Mouse (Mus musculus) adrenal gland, adult 18-20 months (tissue): ENCODE results near the gene Pan2. TPM values are rescaled to one million over a fixed set of nuclear protein-coding genes. Genes with fewer than 3 reads are reported as not detected.
"Not testable (repeated sequence)": the region's sequence is repeated elsewhere in the genome, so short reads cannot be mapped to it uniquely, and the experiment has no call there.

Experiments used
- DNase-seq, 2 experiments: peaks; one replicate each; pipeline ENCODE4 v3.0.0; 2021 to 2022; ENCODE audit warnings: low spot score in 2 of 2
- long read RNA-seq, 2 experiments: library from polyadenylated mRNA; stranded (forward); transcript quantifications; one replicate each; pipeline ENCODE4 v2.0.0; 2021
- total RNA-seq, 2 experiments: library from RNA; stranded (reverse); gene quantifications; 1 replicate in 1 of 2; 2 replicates in 1 of 2; pipeline ENCODE4 v1.2.3; 2021

The Pan2 gene
- 10 to 100 TPM; 14.5 to 19.1 TPM for total RNA-seq
- long read RNA-seq, experiment 1, full-length matches to known transcripts, result 5 of 8 reads
- long read RNA-seq, experiment 1, partial matches to known transcripts, result 2 of 8 reads
- long read RNA-seq, experiment 1, other reads (novel, unspliced or antisense), result 1 of 8 reads
- long read RNA-seq, experiment 2, full-length matches to known transcripts, result 7 of 15 reads
- long read RNA-seq, experiment 2, partial matches to known transcripts, result 6 of 15 reads
- long read RNA-seq, experiment 2, other reads (novel, unspliced or antisense), result 2 of 15 reads

DNA sequence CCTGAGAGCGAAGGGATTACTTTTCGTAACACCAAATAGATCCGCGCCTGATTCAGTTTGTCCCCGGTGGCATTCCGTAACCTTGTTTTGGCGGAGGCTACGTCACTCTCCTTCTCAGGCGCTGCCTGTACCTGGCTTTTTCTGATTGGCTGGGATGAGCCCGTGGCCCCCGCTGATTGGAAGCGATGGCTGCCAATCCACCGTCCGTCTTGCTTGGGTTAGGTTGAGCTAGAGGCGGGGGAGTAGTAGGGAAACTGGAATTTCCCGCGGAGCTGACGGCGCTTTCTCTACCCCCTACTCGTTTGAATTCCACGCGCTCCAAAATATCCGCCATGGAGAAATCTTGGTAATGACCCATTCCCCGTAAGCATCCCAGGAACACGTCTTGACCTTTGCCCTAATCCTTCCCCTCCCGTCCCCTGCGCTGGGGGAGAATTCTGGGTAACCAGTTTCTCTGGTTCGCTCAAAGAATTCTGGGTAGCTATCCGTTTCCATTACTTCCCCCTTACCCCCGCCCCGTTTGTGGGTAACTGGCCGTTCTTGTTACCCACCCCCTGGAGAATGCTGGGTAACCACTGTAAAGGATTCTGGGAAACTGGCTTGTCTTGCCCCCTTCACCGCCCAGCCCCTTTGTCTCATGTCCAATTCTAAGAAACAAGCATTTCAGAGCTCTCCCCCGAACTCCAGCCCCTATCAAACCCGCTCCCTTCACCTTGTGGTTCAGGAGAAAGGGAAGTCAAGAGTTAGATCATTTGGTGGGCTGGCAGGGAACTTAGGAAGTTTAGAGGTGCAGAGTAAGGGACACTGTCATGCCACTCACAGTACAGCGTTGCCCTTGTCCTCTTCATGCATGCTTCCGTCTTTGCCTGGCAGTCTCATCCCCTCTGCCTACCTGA lies at the start of gene Pan2:
TSS of gene Pan2 (plus strand) at position 210 of the 896 bp plus-strand sequence.
- DNase-seq, result peak; percentile 99 to 100

DNA sequence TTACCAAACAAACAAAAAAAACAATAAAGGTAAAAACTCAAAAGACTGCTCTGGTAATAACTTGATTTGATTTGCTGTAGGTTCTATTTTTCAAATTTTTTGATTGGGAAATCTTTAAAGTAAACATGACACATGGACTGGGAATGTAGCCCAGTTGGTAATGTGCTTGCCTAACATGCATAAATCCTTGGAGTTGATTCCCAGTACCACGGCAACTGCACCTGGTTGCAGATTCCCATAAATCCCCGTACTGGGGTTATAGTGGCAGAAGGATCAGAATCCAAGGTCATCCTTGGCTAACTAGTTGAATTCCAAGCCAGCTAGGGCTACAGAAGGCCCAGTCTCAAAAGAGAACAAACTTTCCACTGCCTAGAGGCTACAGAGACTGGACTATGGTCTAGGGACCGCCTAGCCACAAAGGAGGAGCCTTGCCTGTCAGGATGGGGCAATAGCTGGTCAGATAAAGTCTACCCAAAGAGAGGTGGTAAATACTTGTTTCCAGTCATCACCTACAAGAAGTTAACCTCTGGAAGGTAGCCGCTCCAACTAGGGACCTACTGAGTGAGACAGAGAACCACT lies 49.4 kb upstream of the Pan2 start, which contains the start of gene Apon:
TSS of gene Apon (plus strand) at position 420 of the 579 bp plus-strand sequence.
- no peak for DNase-seq

DNA sequence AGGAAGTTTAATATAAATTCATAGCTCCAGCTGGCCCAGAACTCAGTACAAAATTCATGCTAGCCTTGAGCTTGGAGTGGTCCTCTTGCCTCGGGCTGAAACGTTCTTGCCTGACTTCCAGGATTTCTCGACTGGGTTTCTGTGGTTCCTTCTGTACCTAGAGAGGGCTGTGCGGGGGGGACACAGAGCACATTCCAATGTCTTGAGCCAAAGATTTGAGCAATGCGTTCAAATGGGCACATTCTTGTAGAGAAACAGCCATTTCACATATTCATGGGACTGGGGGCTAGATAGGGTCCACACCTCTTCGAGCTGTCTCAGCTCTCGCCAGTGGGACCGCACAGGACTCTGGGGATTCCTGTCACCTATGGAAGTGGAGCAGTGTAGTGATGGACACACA lies 47.2 kb upstream of the Pan2 start:
- no peak for DNase-seq

DNA sequence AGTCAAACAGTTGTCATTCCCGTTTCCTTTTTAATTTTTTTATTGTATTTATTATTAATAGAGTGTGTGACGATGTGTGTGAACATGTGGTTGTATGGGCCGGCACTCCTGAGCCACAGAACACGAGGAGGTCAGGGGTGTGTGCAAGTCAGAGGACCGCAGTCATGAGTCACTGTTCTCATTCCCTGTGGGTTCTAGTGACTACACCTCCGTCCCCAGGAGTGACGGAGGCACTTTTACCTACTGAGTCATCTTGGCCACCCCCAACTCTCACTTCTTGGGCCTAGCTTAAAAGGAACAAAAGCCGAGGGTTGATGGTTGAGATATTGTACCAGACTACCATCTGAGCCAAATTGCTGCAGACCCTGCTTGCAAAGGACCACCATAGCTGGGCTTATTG lies 46.8 kb upstream of the Pan2 start:
- no peak for DNase-seq

DNA sequence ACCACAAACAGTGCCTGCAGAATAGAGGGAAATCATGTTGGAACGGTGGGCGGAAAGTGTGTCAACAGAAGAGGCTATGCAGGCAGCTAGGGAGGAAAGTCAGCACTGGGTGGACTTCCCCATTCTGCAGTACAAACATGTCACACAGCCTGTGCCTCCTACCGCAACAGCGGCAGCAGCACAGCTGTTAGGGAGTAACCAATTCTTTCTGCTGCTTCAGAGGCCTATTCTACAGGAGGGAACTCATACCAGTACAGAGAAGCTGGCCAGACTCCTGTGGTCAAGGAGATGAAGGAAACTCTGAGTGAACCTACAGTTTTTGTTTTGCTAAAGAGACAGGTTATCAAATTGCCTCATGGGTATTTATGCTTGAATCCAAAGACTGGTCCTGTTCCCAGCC lies 44.2 kb upstream of the Pan2 start:
- no peak for DNase-seq

DNA sequence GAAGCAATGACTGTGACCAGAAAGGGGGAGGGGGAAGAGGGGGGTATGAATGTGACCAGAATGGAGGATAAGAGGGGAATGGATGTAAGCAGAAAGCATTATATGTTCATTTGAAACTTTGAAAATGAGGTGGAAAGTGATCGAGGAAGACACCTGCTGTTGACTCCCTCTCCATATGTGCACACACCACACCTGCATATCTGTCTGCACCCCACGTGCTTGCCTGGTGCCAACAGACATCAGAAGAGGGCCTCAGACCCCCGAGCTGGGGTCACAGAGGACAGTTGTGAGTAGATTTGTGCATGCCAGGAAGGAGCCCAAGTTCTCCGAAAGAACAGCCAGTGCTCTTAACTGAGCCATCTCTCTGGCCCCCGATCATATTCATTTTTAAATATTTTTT lies 43.2 kb upstream of the Pan2 start:
- no peak for DNase-seq

DNA sequence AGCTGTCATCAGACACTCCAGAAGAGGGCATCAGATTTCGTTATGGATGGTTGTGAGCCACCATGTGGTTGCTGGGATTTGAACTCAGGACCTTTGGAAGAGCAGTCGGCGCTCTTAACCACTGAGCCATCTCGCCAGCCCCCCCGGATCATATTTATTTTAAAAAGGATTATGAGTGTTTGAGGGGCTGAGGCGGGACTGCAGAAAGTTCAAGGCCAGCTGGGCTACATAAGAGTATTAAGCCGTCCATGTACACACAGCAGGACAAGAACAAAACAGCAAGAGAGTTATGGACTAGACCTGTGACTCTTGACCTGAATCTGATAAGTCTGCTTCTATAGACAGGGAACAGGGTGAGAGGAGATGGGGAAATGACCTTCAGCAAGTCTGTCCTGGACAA lies 42.8 kb upstream of the Pan2 start:
- DNase-seq, result not testable (repeated sequence)

DNA sequence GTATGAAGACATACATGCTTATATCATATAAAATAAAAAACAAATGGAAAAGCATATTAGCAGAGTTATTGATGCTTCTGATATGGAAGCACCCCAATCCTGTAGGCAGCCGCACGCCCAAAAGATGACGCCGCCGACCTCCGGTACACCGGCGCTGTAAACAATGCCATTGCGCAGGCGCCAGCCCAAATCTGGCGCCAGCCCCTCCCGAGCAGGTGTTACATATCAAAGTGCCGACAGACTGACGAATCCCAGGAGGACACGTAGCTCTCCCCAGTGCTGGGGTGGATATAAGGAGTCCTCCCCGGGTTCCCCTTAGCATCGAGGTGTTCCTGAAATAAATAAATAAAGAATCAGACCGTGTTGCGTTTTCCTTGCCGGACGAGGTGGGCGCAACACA lies 40.8 kb upstream of the Pan2 start:
- no peak for DNase-seq

DNA sequence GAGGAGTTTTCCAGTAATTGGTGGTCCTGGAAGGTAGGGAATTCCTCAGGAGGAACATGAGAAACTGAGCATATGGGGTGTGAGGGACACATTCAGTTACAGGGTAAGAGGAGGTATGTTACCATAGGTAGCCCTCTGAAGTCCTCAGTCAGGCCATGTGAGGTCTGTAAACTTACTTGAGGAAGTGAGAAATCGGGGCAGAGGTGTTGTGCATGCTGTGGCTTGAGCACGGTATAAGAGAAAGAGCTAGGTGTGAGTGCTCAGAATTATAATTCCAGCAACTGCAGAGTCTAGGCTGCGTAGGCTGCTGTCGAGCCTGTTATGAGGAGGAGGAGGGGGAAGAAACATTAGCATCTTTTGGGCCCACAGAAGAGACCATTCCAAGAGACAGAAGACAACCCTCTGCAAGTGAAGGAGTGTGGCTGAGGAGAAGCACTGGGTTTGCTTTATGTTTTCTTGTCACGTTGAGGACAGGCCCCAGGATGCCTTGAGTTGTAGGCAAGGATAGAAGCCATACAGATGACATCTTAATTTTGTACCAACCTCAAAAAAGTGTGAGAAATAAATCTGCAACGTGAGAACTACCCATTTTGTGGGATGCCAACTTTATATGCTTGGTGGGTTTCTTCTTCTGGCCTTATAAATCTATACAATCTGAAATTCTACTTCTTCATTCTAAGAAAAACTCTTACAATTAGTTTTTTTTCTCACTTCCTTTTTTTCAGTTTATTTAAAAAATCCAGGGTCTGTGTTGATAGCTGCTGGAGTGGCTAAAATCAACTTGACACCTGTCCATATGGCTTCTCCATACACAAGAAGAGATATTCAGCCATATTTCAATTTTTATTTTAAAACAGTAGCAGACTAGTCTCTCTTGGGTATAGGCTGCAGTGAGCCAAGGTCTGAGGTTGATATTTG lies 39.5 kb upstream of the Pan2 start:
- DNase-seq, result no peak

DNA sequence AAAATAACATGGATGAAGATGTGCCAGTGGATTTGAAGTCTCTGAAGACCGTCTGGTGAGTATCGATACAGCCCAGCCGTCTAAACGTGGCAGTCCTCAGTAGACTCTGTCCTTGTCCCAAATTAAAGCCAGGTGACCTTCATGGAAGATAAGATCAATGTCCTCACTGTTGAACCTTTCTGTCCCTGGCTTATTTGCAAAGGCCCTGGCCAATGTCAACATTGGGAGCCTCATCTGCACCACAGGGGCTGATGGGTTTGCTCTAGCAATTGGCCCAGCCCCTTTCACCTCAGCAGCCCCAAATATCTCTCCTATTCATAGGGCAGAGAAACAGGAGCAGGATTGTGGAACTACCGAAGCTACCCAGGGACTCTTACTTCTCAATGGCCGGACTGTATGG lies 34.8 kb upstream of the Pan2 start, which contains the start of gene Apof:
TSS of gene Apof (plus strand) at position 301 of the 400 bp plus-strand sequence.
- no peak for DNase-seq

DNA sequence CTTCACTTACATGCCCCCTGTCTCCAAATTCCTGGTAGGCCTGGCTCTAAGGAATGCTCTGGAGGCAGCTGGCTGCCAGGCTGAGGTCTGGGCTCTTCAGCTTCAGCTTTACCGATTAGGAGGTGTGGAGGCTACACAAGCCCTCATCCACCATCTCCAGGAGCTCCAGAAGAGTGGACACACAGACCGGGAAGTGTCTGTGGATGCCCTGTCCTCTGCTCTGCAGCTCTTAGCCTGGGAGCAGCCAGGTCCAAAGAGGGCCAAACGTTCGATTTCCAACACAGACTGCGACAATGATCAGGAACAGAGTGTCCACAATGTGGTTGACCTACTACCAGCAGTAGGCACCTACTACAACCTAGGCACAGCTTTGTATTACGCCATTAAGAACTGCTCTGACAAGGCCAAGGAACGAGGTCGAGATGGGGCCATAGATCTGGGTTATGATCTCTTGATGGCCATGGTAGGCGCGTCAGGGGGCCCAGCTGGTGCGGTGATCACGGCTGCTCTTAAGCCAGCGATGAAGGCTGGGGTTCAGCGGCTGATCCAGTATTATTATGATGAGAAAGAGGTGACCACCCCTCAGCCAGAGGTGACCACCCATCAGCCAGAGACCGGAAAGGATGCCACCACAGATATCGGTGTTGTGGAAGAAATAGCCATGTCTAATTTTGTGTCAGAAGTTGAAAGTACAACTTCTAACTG lies 33.8 kb upstream of the Pan2 start:
- DNase-seq, result no peak

DNA sequence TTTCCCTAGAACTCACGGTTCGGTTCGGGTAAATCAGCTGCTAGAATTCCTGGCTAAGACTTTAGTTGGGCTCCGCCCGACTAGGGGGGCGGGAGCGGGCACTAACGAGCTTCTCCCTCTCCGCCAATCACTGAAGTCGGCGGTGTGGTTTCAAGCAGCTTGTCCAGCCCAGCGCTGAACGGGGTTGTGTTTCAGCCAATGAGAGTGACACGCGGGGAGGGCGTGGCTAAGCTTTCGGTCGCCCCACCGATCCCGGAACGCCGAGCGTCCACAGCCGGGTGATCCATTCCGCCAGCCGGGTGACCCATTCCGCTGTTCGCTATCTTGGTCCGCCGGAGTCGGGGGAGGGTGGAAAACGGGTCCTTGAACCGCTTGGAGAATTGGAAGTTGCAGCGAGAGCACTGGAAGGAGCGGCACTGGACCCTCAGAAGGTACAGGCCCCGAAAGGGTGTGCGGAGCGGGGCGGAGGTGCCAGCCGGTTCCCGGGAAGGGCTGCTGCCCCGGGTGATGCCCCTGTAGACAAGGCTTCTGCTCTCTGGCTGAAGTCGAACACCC lies 32.8 kb upstream of the Pan2 start, which contains the start of gene Stat2:
TSS of gene Stat2 (plus strand) at position 273 of the 555 bp plus-strand sequence.
- peak; percentile 92 to 95 for DNase-seq

DNA sequence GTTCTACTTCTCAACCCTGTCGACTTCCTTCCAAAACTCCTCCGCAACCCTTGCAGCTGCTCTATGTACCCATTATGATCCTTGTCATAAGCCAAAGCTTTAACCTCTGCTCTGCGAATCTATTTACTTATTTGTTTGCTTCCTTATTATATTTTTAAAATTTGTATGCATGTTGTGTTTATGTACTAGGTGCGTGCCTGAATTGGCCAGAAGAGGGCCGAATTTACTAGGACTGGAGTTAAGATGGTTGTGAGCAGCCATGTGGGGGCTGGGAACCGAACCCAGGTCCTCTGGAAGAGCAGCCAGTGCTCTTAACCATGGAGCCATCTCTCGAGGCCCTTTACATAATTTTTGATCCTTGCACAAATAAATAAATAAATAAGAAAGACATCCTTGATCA lies 32.3 kb upstream of the Pan2 start:
- no peak for DNase-seq

DNA sequence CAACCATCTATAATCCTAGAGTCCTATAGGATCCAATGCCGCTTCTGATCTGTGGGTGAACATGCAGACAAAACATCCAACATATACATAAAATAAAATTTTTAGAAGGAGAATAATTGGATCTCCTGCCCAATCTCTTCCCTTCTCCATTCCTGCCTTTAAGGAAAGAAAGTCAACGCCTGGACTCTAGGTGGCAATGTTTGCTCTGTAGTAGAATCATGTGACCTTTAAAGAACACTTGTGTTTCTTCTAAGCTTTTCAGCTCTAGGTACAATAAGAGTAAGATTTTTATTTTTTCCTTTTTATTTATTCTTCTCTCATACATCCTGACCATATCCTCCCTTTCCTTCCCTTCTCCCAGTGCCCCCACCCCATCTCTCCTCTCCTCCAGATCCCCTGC lies 31.3 kb upstream of the Pan2 start:
- no peak for DNase-seq

DNA sequence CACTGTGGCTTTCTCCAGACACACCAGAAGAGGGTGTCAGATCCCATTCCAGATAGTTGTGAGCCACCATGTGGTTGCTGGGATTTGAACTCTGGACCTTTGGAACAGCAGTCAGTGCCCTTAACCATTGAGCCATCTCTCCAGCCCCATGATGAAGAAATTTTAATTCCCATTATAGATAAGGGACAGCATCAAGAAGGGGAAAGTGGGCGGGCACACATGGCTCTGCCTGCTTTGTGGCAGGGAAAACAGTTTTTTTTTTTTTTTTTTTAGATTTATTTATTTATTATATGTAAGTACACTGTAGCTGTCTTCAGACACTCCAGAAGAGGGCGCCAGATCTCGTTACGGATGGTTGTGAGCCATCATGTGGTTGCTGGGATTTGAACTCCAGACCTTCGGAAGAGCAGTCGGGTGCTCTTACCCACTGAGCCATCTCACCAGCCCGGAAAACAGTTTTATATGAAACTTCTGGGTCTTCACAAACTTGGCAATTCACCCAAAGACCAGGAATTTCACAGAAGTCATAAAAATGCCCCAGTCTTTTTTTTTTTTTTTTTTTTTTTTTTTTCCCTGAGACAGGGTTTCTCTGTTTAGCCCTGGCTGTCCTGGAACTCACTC lies 30.2 kb upstream of the Pan2 start:
- not testable (repeated sequence) for DNase-seq

DNA sequence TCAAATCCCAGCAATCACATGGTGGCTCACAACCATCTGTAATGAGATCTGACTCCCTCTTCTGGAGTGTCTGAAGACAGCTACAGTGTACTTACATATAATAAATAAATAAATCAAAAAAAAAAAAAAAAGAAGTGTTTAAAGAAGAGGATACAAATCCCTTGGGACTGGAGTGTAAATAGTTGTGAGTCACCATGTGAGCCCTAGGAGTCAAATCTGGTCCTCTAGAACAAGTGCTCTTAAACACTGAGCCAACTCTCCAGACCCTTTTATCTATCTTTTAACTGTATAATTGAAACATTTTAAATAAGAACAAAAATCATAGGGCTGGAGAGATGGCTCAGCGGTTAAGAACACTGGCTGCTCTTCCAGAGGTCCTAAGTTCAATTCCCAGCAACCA lies 27.8 kb upstream of the Pan2 start:
- DNase-seq, result not testable (repeated sequence)

DNA sequence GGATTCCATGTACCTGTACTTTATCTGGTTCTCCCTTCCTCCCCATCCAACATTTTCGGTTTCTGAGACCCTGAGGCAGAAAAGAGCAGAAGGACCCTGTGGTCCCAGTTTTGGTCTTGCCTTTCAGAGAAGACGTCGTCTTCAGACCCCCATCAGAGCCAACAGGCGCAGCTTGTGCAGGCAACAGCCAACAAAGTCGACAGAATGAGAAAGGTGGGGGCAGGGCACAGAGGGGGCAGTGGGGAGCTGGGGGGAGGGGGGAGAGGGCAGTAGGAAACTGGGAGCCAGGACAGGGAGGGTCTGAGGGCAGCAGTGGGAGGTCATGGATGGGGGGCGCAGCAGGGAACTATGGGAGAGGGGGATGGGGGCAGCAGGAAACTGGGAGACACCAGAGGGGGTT lies 25.0 kb upstream of the Pan2 start:
- no peak for DNase-seq

DNA sequence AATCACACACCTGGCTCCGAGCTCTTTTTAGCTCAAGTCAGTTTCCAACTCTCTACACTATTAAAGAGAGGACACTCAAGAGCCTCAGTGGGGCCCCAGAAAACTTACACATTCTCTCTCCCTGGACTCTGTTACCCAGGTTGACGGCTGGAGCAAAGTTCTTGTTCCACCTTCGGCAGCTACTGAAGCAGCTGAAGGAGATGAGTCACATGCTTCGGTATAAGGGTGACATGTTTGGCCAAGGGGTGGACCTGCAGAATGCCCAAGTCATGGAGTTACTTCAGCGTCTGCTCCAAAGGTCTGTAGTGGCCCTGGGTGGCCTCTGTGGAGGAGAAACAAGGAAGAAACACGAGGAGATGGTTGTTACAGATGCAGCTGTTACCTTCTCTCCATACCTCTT lies 22.2 kb upstream of the Pan2 start:
- DNase-seq, result no peak

DNA sequence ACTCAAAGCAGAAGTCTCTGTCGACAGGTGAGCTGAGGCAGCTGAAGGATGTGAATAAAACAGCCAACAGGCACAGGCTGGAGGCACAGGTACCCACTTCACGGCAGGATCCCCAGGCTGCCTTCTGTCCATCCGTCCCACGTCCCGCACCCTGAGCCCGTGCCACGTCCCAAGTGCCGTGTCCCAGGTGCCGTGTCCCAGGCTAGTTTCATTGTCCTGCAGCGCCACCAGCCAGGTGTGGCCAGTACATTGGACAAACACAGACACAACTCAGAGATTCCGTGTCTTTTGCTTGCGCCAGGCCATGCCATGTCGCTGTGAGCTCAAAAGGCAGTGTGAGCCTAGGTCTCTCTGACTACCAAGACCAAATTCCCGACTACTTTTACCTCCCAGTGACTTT lies 21.5 kb upstream of the Pan2 start:
- no peak for DNase-seq
